Mouse (Mus musculus): Measurements from ENCODE around the gene Stard9.

DNA sequence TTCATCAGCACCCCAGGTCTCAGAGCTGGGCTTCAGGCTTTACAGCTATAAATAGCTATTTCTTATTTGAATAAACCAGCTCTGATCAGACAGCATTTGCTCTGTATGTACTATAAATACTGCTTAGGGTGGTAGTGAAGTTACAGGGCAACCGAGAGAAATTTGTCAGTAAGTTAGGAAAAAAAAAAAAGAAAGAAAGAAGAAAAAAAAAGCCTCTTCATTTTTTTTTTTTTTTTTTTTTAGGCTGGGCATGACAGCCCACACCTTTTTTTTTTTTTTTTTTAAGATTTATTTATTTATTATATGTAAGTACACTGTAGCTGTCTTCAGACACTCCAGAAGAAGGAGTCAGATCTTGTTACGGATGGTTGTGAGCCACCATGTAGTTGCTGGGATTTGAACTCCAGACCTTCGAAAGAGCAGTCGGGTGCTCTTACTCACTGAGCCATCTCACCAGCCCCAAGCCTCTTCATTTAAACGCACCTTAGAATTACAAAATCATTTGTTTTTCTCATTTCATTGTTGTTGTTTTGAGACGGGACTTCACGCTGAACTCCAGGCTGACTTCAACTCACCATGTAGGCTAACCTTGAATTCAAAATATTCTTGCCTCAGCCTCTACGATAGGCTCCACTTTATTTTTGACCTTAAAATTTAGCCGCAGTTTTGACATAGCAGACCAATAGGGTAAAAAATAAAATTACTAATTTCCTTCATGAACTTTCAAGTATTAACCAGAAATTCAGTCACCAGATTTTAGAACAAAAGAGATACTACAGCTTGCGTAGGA lies 650 bp upstream of the Stard9 start:
- TF ChIP-seq CTCF (conservative IDR thresholded peaks at IDR 0.05; ENCODE audit: low read length) (no peak), POU5F1 (IDR thresholded peaks at IDR 0.05; ENCODE audit: borderline replicate concordance, low read length) (no peak), NANOG (IDR thresholded peaks at IDR 0.05; ENCODE audit: borderline replicate concordance, low read length) (no peak)
